Mouse (Mus musculus): ENCODE data around the gene Adra2c. TPM values are rescaled to one million over a fixed set of nuclear protein-coding genes. Genes with fewer than 3 reads are reported as not detected.

The Adra2c gene
- total RNA-seq (2021), result under 1 TPM; 0.43 to 0.52 TPM
- 0.23 and 0.43 TPM in 2 replicates for polyA plus RNA-seq (2012; rRNA removed)
- long read RNA-seq, partial matches to known transcripts, result 0 of 3 reads
- long read RNA-seq, other reads (novel, unspliced or antisense), result 0 of 3 reads

DNA sequence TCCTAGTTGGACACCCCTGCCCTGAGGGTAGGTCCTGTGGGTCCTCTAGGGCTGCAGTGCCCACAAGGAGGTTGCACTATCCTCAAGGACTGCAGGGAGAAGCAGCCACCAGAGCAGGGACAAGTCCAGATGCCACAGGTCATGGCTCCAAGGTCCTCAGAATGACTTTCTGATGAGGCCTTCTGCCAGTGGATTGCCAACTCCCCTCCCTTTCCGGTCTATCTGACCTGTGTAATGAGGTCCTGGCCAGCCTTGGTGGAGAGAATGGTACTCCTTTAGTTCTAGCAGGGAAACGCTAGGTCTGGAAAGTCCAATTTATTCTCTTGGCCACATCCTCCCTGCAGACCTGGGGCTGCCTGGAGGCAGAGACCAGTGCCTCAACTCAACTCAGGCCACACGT is at the start of gene Adra2c:
Gene Adra2c (plus strand): TSS at position 301 of the 400 bp plus-strand sequence.
- Histone ChIP-seq H3K27ac (no peak within 1 kb of the TSS), H3K4me3 (peak within 1 kb of the TSS; percentile 32), H3K9ac (ENCODE audit: low read depth, low read length) (no peak within 1 kb of the TSS), H3K4me1 (ENCODE audit: control insufficient read depth, insufficient read depth, low read length) (no peaks in the 10 kb centered on the region), H3K27me3 (ENCODE audit: control insufficient read depth, insufficient read depth, low read length) (peaks cover 6% of the 10 kb centered on the region), H3K36me3 (ENCODE audit: control insufficient read depth, insufficient read depth, low read length) (no peaks in the 10 kb centered on the region), H3K79me2 (replicated peaks; ENCODE audit: control insufficient read depth, insufficient read depth, low read length) (no peaks in the 10 kb centered on the region)
- intact Hi-C loops (cut with DNase I), result loop anchor here (5.0 kb wide), 2 partner anchors 69 to 91 kb away; no protein-coding TSS in a partner anchor
- WGBS, result 49% methylated on average over 3 of the region's 3 CpGs
- no peak for DNase-seq
- no peak for TF ChIP-seq CTCF (IDR thresholded peaks at IDR 0.05)
- no peak for TF ChIP-seq POLR2A (IDR thresholded peaks at IDR 0.05; ENCODE audit: insufficient read depth, low read depth, low read length)
- no peak for TF ChIP-seq EP300 (IDR thresholded peaks at IDR 0.05; ENCODE audit: insufficient read depth, low read depth, low read length)

DNA sequence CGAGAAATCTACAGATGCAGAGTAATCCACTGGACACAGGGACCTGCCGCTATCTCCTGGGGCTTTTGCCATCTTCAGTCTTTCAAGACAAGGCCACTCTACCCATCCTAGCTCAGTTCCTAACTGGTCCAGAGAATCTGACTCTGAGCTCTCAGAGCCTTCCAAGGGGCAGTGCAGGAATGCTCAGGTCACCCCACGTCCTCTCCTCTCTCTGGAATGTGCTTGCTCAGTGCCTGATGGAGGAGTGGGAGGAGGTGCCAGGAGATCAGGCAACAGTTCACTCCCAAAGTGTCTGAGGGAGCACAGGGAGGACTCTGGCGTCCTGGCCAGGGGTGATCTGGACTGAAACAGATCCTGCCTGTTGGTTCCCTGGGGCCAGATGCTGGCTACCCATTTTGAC is 45.0 kb upstream of the Adra2c start:
- DNase-seq, result no peak
- Histone ChIP-seq H3K9ac (ENCODE audit: low read depth, low read length) (no peak overlapping the region), H3K4me1 (ENCODE audit: control insufficient read depth, insufficient read depth, low read length) (no peaks in the 10 kb centered on the region), H3K36me3 (ENCODE audit: control insufficient read depth, insufficient read depth, low read length) (no peaks in the 10 kb centered on the region), H3K79me2 (replicated peaks; ENCODE audit: control insufficient read depth, insufficient read depth, low read length) (no peaks in the 10 kb centered on the region), H3K4me3 (no peak overlapping the region), H3K27me3 (ENCODE audit: control insufficient read depth, insufficient read depth, low read length) (no peaks in the 10 kb centered on the region), H3K27ac (no peak overlapping the region)
- 57% methylated on average over 4 of the region's 4 CpGs for WGBS
- TF ChIP-seq EP300 (IDR thresholded peaks at IDR 0.05; ENCODE audit: insufficient read depth, low read depth, low read length), result no peak
- TF ChIP-seq POLR2A (IDR thresholded peaks at IDR 0.05; ENCODE audit: insufficient read depth, low read depth, low read length), result no peak
- no peak for TF ChIP-seq CTCF (IDR thresholded peaks at IDR 0.05)
- intact Hi-C loops (cut with DNase I), result no loop called here

DNA sequence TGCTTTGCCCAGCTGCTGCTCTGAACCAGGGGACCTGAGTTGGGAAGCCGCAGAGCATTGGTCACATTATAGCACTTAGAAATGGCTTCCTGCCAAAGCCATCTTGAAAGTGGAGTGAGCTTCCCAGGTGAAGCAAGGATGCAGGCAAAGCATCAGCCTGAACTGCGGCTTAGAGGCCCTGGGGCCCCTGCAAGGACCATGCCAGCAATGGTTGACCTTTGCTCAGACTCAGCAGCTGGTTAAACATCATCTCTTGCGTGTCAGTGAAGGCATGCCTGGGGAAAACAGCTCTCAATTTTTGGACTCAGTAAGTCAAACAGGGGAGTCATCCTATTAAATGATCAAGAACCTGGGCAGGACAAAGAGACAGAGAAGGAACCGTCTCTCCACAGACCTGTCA is 40.4 kb upstream of the Adra2c start:
- TF ChIP-seq POLR2A (IDR thresholded peaks at IDR 0.05; ENCODE audit: insufficient read depth, low read depth, low read length), result no peak
- TF ChIP-seq EP300 (IDR thresholded peaks at IDR 0.05; ENCODE audit: insufficient read depth, low read depth, low read length), result no peak
- TF ChIP-seq CTCF (IDR thresholded peaks at IDR 0.05), result no peak
- 80% methylated on average over 4 of the region's 4 CpGs for WGBS

GRCm38 (mm10) chr5:35238627-35239026 is 39.5 kb upstream of the Adra2c start:
- H3K79me2 ChIP-seq (replicated peaks; ENCODE audit: control insufficient read depth, insufficient read depth, low read length), result no peaks in the 10 kb centered on the region
- intact Hi-C loops (cut with DNase I), result no loop called here
- WGBS, result 73% methylated on average over 2 of the region's 2 CpGs
- no peaks in the 10 kb centered on the region for H3K4me1 ChIP-seq (ENCODE audit: control insufficient read depth, insufficient read depth, low read length)
- TF ChIP-seq POLR2A (IDR thresholded peaks at IDR 0.05; ENCODE audit: insufficient read depth, low read depth, low read length) (no peak), EP300 (IDR thresholded peaks at IDR 0.05; ENCODE audit: insufficient read depth, low read depth, low read length) (no peak), CTCF (IDR thresholded peaks at IDR 0.05) (no peak)
- H3K9ac ChIP-seq (ENCODE audit: low read depth, low read length), result no peak overlapping the region
- no peak overlapping the region for H3K27ac ChIP-seq
- no peak for DNase-seq
- no peaks in the 10 kb centered on the region for H3K27me3 ChIP-seq (ENCODE audit: control insufficient read depth, insufficient read depth, low read length)
- no peak overlapping the region for H3K4me3 ChIP-seq
- no peaks in the 10 kb centered on the region for H3K36me3 ChIP-seq (ENCODE audit: control insufficient read depth, insufficient read depth, low read length)

More for the DNA sequence above, 40.4 kb upstream of the Adra2c start:
- DNase-seq, result no peak
- Histone ChIP-seq H3K36me3 (ENCODE audit: control insufficient read depth, insufficient read depth, low read length) (no peaks in the 10 kb centered on the region), H3K79me2 (replicated peaks; ENCODE audit: control insufficient read depth, insufficient read depth, low read length) (no peaks in the 10 kb centered on the region), H3K4me1 (ENCODE audit: control insufficient read depth, insufficient read depth, low read length) (no peaks in the 10 kb centered on the region), H3K27ac (no peak overlapping the region), H3K9ac (ENCODE audit: low read depth, low read length) (no peak overlapping the region), H3K27me3 (ENCODE audit: control insufficient read depth, insufficient read depth, low read length) (no peaks in the 10 kb centered on the region), H3K4me3 (no peak overlapping the region)
- intact Hi-C loops (cut with DNase I), result no loop called here

DNA sequence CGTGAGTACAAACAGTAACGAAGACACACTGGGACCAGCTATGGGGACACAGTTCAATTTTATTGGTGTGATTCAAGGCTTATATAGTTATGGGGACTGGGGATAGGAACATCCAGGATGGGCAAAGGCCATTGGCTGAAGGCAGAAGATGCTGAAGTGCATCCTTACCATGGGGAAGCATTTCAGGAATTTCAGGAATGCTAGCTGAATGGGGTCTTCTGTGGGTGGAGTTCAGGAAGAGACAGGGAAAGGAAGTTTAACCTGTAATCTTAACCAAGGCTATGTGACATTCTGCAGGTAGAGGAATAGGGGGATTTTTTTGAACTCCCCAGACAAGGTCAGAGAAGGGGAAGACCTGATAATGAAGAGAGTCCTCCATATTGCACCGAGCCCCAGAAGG is 36.6 kb upstream of the Adra2c start:
- no peaks in the 10 kb centered on the region for H3K27me3 ChIP-seq (ENCODE audit: control insufficient read depth, insufficient read depth, low read length)
- H3K9ac ChIP-seq (ENCODE audit: low read depth, low read length), result no peak overlapping the region
- H3K27ac ChIP-seq, result no peak overlapping the region
- intact Hi-C loops (cut with DNase I), result no loop called here
- no peaks in the 10 kb centered on the region for H3K79me2 ChIP-seq (replicated peaks; ENCODE audit: control insufficient read depth, insufficient read depth, low read length)
- no peak overlapping the region for H3K4me3 ChIP-seq
- H3K4me1 ChIP-seq (ENCODE audit: control insufficient read depth, insufficient read depth, low read length), result no peaks in the 10 kb centered on the region
- TF ChIP-seq CTCF (IDR thresholded peaks at IDR 0.05) (no peak), POLR2A (IDR thresholded peaks at IDR 0.05; ENCODE audit: insufficient read depth, low read depth, low read length) (no peak)
- H3K36me3 ChIP-seq (ENCODE audit: control insufficient read depth, insufficient read depth, low read length), result no peaks in the 10 kb centered on the region
- no peak for DNase-seq
- 70% methylated on average over 3 of the region's 3 CpGs for WGBS

DNA sequence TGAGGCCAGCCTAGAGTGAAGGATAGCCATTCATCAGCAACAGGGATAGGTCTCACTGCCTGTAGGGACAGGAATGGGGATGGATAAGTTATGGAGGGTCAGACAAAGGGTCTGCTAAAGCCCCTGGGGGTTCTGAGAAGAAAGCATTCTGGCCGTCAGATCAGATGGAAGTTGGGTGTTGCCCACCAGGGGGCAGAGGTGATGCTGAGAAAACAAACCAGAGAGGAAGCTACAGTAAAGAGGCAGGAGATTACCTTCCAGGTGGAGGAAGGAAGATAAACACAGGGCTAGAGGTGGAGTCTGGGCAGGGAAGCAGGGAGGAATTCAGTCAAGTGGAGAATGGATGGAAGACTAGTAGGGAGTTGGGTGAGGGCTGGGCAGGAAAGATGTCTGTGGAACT is 33.9 kb upstream of the Adra2c start:
- Histone ChIP-seq H3K36me3 (ENCODE audit: control insufficient read depth, insufficient read depth, low read length) (no peaks in the 10 kb centered on the region), H3K4me1 (ENCODE audit: control insufficient read depth, insufficient read depth, low read length) (no peaks in the 10 kb centered on the region), H3K27ac (no peak overlapping the region), H3K79me2 (replicated peaks; ENCODE audit: control insufficient read depth, insufficient read depth, low read length) (no peaks in the 10 kb centered on the region), H3K4me3 (no peak overlapping the region), H3K9ac (ENCODE audit: low read depth, low read length) (no peak overlapping the region), H3K27me3 (ENCODE audit: control insufficient read depth, insufficient read depth, low read length) (no peaks in the 10 kb centered on the region)
- 9% methylated on average over 1 of the region's 1 CpGs for WGBS
- DNase-seq, result no peak
- TF ChIP-seq POLR2A (IDR thresholded peaks at IDR 0.05; ENCODE audit: insufficient read depth, low read depth, low read length), result no peak
- peak; percentile 49 for TF ChIP-seq CTCF (IDR thresholded peaks at IDR 0.05)
- intact Hi-C loops (cut with DNase I), result no loop called here

Data from heart, adult 2 months (tissue).